Mouse (Mus musculus) lung, adult 2 months (tissue): Measurements from ENCODE around the gene Tmem178. TPM values are rescaled to one million over a fixed set of nuclear protein-coding genes. Genes with fewer than 3 reads are reported as not detected.

Experiments
- DNase-seq: peaks from one replicate; pipeline ENCODE4 v3.0.0; 2022
- H3K4me1 ChIP-seq: fragments of 200-500 bp; 2 replicates; pipeline ENCODE4 v1.6.1; 2011; ENCODE audit warnings: low read length; ENCODE audit not compliant: control insufficient read depth, insufficient read depth
- H3K4me3 ChIP-seq: fragments of 200-500 bp; replicated peaks from 2 replicates; pipeline ENCODE3; 2011; ENCODE audit warnings: low read depth, mild to moderate bottlenecking, control low read depth, low read length; ENCODE audit errors: extremely low read depth
- CTCF ChIP-seq: fragments of 200-500 bp; IDR thresholded peaks from 2 replicates; pipeline ENCODE4 v1.5.1; 2011; ENCODE audit warnings: mild to moderate bottlenecking, low read length, control low read depth; ENCODE audit not compliant: insufficient read depth
- POLR2A ChIP-seq: fragments of 200-500 bp; IDR thresholded peaks from 2 replicates; pipeline ENCODE4 v1.6.1; 2011; ENCODE audit warnings: low read depth, mild to moderate bottlenecking, control low read depth, low read length, borderline replicate concordance; ENCODE audit errors: extremely low read depth
- WGBS: fragments of 180-500 bp; shearing (Covaris S2); methylation state at CpG from one replicate; pipeline ENCODE4 v1.1.7; 2018; 5-methylcytosine and 5-hydroxymethylcytosine counted together
- polyA plus RNA-seq: library from polyadenylated mRNA; depleted of rRNA; stranded (reverse); fragments of >200 nt; gene quantifications from 2 replicates; pipeline ENCODE4 v1.2.3, GENCODE M21; 2012; rRNA removed

Tmem178 gene
- polyA plus RNA-seq: 18.5 and 20.7 TPM in 2 replicates

- WGBS: 2% methylated on average over 82 of the region's 84 CpGs
- peak within 1 kb of the TSS; percentile 62 for H3K4me3 ChIP-seq
- H3K4me1 ChIP-seq: no peaks in the 10 kb centered on the region
- peak; percentile 39 for DNase-seq
- TF ChIP-seq POLR2A (no peak), CTCF (no peak)
Measured at GRCm38 (mm10) chr17:80944530-80945198, at the start of gene Tmem178. Gene Tmem178, plus strand, starts transcription at chr17:80944632.

DNA sequence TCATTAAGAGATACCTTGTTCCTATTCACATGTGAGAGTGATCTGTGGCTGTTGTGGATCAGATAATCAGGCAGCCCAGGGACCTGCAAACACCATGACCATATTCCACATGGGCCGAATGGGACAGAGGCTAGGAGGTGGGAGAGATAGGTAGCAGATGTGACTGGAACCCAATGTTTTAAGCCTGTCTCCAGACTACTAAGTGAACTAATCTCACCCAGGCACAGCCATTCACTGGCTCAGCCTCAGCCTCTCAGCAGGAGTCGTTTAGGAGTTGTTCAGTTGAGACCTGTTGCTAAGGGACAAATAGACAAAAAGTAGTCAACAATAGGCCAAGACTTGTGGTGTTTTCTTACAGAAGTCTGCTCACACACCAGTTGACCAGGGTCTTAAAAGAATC, 48.0 kb upstream of the Tmem178 start:
- Histone ChIP-seq H3K4me1 (peaks cover 11% of the 10 kb centered on the region), H3K4me3 (no peak overlapping the region)
- WGBS: 60% methylated on average over 2 of the region's 2 CpGs
- no peak for TF ChIP-seq POLR2A
- TF ChIP-seq CTCF: no peak
- DNase-seq: no peak

- WGBS: 81% methylated on average over 9 of the region's 9 CpGs
- DNase-seq: no peak
- TF ChIP-seq POLR2A (no peak), CTCF (no peak)
Measured at GRCm38 (mm10) chr17:80897709-80898440, 46.6 kb upstream of the Tmem178 start.

GRCm38 (mm10) chr17:80899513-80900199, 44.8 kb upstream of the Tmem178 start:
- peak; percentile 26 for DNase-seq
- Histone ChIP-seq H3K4me1 (peaks cover 9% of the 10 kb centered on the region), H3K4me3 (no peak overlapping the region)
- TF ChIP-seq CTCF (no peak), POLR2A (no peak)
- WGBS: 35% methylated on average over 9 of the region's 9 CpGs

More at GRCm38 (mm10) chr17:80897709-80898440, 46.6 kb upstream of the Tmem178 start:
- no peak overlapping the region for H3K4me3 ChIP-seq
- peaks cover 9% of the 10 kb centered on the region for H3K4me1 ChIP-seq

DNA sequence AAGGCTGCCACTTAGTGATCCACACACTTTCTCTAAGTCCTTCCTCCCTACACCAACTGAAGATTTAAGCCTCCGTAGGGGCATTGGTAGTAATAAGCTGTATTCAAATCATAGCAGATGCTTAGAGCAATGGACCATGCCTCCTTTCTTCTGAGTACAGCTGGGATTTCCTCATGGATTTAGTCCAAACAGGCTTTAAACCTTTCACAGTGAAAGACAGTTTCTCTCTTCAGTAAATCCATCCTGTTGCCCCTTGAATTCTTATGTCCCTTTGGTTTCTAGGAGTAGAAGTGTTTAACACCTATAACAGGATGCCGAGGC, 44.3 kb upstream of the Tmem178 start:
- Histone ChIP-seq H3K4me3 (no peak overlapping the region), H3K4me1 (peaks cover 9% of the 10 kb centered on the region)
- WGBS: 80% methylated on average over 2 of the region's 2 CpGs
- DNase-seq: no peak
- TF ChIP-seq POLR2A (no peak), CTCF (no peak)

- H3K4me1 ChIP-seq: peaks cover 9% of the 10 kb centered on the region
- no peak for DNase-seq
- no peak overlapping the region for H3K4me3 ChIP-seq
- TF ChIP-seq CTCF (no peak), POLR2A (no peak)
- WGBS: 58% methylated on average over 6 of the region's 6 CpGs
Measured at GRCm38 (mm10) chr17:80901885-80902284, 42.5 kb upstream of the Tmem178 start.

DNA sequence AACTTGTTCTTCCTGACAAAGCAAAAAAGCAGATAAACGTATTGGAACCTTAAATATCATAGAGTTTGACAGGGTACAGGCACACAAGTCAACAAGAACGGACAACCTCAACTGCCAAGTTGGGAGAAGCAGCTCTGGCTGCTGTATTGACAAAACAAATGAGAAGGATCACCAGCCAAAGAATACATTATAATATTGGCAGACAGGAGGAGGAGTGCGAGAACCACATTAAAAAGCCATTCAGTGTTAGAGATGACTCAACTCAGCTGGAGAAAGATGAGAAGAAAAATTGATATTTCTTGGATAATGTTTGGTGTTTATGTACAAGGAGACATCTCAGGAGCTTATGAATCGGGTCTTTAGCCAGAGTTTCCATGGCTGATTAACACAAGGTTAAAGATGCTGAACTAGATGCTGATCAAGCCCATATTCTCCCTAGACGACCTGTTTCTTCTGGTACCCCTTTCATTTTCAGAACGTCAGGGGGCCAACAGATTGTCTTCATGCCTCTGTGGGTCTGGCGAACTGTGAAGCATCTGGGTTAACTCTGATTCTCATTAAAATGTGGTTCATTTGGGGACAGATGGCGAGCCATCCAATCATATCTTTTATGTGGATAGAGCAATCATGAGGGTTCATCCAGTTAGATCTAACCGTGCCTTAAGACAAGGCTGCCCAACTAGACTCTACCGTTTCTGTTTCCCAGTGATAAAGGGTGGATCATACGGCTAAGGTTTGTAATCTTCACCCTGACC, 41.1 kb upstream of the Tmem178 start:
- peaks cover 9% of the 10 kb centered on the region for H3K4me1 ChIP-seq
- TF ChIP-seq POLR2A (no peak), CTCF (no peak)
- 70% methylated on average over 11 of the region's 11 CpGs for whole genome bisulfite sequencing
- H3K4me3 ChIP-seq: no peak overlapping the region
- no peak for DNase-seq

- TF ChIP-seq POLR2A (no peak), CTCF (no peak)
- 78% methylated on average over 5 of the region's 5 CpGs for WGBS
- H3K4me3 ChIP-seq: no peak overlapping the region
- peaks cover 7% of the 10 kb centered on the region for H3K4me1 ChIP-seq
- DNase-seq: no peak
Measured at GRCm38 (mm10) chr17:80904061-80904460, 40.4 kb upstream of the Tmem178 start.

DNA sequence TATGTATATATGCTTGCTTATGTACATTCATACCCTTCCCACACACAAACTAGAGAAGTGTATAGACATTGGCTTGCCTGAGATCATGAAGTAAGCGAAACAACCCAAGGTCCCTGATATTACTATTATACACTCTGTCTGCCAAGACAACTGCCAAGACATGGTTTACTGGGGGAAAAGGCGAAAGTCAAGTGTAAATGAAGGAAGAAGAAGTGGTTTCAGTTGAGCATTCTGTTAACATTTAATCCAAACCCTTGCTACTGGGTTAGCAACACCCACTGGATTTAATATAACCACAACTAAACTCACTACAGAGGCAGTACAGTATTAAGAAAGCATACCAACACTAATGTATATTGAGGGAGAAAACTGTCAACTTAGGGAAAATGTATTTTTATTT, 28.8 kb upstream of the Tmem178 start:
- no peak for DNase-seq
- TF ChIP-seq CTCF: no peak
- no peak for TF ChIP-seq POLR2A
- WGBS: 85% methylated on average over 2 of the region's 2 CpGs
- Histone ChIP-seq H3K4me3 (no peak overlapping the region), H3K4me1 (no peaks in the 10 kb centered on the region)
